Mouse (Mus musculus) urinary bladder, postnatal 10 days (tissue): Measurements from ENCODE around the gene Gm35315.
"Not testable (repeated sequence)": the region's sequence is repeated elsewhere in the genome, so short reads cannot be mapped to it uniquely, and the experiment has no call there.

Experiments
- DNase-seq: peaks from one replicate; pipeline ENCODE4 v3.0.0; 2022; ENCODE audit warnings: low spot score

The Gm35315 gene

GRCm38 (mm10) chr5:110100921-110101631 lies 6.9 kb upstream of the Gm35315 start:
- DNase-seq = no peak

- DNase-seq = no peak
These were observed 5.7 kb upstream of the Gm35315 start, which contains the start of gene Plcxd1 for GRCm38 (mm10) chr5:110099656-110100580. Gene Plcxd1 (plus strand): TSS chr5:110099969.

- DNase-seq = no peak
These were observed 4.8 kb upstream of the Gm35315 start for GRCm38 (mm10) chr5:110098991-110099477.

- DNase-seq = no peak
These were observed 610 bp upstream of the Gm35315 start for GRCm38 (mm10) chr5:110094847-110095213.

GRCm38 (mm10) chr5:110091546-110091945 lies 2.7 kb downstream of the Gm35315 start:
- DNase-seq = no peak

- no peak for DNase-seq
These were observed 7.9 kb downstream of the Gm35315 start for GRCm38 (mm10) chr5:110086161-110086866.

- DNase-seq = no peak
These were observed 11.3 kb downstream of the Gm35315 start for GRCm38 (mm10) chr5:110082961-110083360.

- DNase-seq = not testable (repeated sequence)
These were observed 21.8 kb downstream of the Gm35315 start, which contains the start of gene Gm17655 for GRCm38 (mm10) chr5:110072413-110072812. Gene Gm17655 (minus strand): TSS chr5:110072513.

- DNase-seq = peak; percentile 25
These were observed 36.4 kb downstream of the Gm35315 start for GRCm38 (mm10) chr5:110057637-110058408.
